Mouse (Mus musculus): ENCODE data around the gene Efcab14. TPM values are rescaled to one million over a fixed set of nuclear protein-coding genes. Genes with fewer than 3 reads are reported as not detected.

Gene Efcab14
- polyA plus RNA-seq, 1 experiment = 27.9 TPM

GRCm38 (mm10) chr4:115775056-115775455, 37.5 kb downstream of the Efcab14 start:
- no peak overlapping the region for H3K4me3 ChIP-seq (ENCODE audit: insufficient read depth, low read depth, low read length)
- H3K27me3 ChIP-seq (replicated peaks; ENCODE audit: control insufficient read depth, insufficient read depth, low read length) = no peaks in the 10 kb centered on the region
- DNase-seq = no peak
- H3K36me3 ChIP-seq (ENCODE audit: control insufficient read depth, insufficient read depth, low read length) = peaks cover 8% of the 10 kb centered on the region
- TF ChIP-seq POLR2A (IDR thresholded peaks at IDR 0.05; ENCODE audit: low read depth, low read length) = no peak
- no peak for TF ChIP-seq CTCF (conservative IDR thresholded peaks at IDR 0.05; ENCODE audit: insufficient read depth, insufficient read length, low read depth, low read length)
- 88% methylated on average over 6 of the region's 6 CpGs for WGBS
- H3K27ac ChIP-seq (ENCODE audit: insufficient read depth, low read depth, low read length) = no peak overlapping the region
- peaks cover 2% of the 10 kb centered on the region; the same call in 1 of the 2 replicates for H3K4me1 ChIP-seq (ENCODE audit: control insufficient read depth, insufficient read depth, low read length)

DNA sequence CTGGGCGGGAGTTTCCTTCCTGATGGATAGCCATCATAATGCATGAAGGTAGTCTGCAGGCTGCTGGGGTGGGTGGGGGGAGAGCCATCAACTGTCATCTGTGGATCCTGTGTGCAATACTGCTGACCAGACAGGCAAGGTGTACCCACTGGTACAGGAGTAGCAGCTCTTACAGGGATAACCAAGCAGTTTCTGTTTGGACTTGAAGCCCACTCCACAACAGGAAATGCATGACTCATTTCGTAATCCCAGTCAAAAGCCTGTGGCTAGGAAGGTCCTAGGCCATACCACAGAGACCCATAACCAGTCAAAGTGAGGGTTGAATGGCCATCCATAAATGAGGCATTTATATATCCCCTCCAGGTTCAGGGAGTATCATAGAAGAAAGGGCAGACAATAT, 40.1 kb downstream of the Efcab14 start:
- no peak overlapping the region for H3K27ac ChIP-seq (ENCODE audit: insufficient read depth, low read depth, low read length)
- no peaks in the 10 kb centered on the region for H3K27me3 ChIP-seq (replicated peaks; ENCODE audit: control insufficient read depth, insufficient read depth, low read length)
- 95% methylated on average over 2 of the region's 2 CpGs for WGBS
- H3K4me1 ChIP-seq (ENCODE audit: control insufficient read depth, insufficient read depth, low read length) = peaks cover 3% of the 10 kb centered on the region; the same call in 1 of the 2 replicates
- DNase-seq = no peak
- H3K4me3 ChIP-seq (ENCODE audit: insufficient read depth, low read depth, low read length) = no peak overlapping the region
- peaks cover 3% of the 10 kb centered on the region for H3K36me3 ChIP-seq (ENCODE audit: control insufficient read depth, insufficient read depth, low read length)
- TF ChIP-seq POLR2A (IDR thresholded peaks at IDR 0.05; ENCODE audit: low read depth, low read length) (no peak), CTCF (conservative IDR thresholded peaks at IDR 0.05; ENCODE audit: insufficient read depth, insufficient read length, low read depth, low read length) (no peak)

DNA sequence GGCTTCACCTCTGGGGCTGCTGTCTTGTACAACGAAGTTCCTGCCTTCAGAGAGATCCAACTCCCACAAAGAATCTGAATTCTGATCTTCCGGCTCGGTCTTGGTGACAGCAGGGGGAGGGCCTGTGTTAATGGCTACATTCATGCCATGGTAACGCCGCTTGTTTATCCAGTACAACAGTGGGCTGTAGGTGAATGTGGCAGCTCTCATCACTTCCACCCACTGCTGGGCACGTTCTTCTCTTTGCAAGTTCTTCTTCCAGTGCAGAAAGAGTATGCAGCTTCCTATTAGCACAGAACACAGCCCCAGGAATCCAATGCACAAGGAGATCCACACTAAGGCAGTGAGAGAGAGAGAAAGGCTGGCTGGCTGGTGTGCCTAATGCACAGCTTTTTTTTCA, 42.7 kb downstream of the Efcab14 start:
- peaks cover 3% of the 10 kb centered on the region; the same call in 1 of the 2 replicates for H3K4me1 ChIP-seq (ENCODE audit: control insufficient read depth, insufficient read depth, low read length)
- TF ChIP-seq POLR2A (IDR thresholded peaks at IDR 0.05; ENCODE audit: low read depth, low read length) (no peak), CTCF (conservative IDR thresholded peaks at IDR 0.05; ENCODE audit: insufficient read depth, insufficient read length, low read depth, low read length) (no peak)
- no peak overlapping the region for H3K27ac ChIP-seq (ENCODE audit: insufficient read depth, low read depth, low read length)
- DNase-seq = no peak
- 28% methylated on average over 6 of the region's 6 CpGs for WGBS
- peaks cover 1% of the 10 kb centered on the region; the same call in 1 of the 2 replicates for H3K36me3 ChIP-seq (ENCODE audit: control insufficient read depth, insufficient read depth, low read length)
- no peaks in the 10 kb centered on the region for H3K27me3 ChIP-seq (replicated peaks; ENCODE audit: control insufficient read depth, insufficient read depth, low read length)
- H3K4me3 ChIP-seq (ENCODE audit: insufficient read depth, low read depth, low read length) = no peak overlapping the region

DNA sequence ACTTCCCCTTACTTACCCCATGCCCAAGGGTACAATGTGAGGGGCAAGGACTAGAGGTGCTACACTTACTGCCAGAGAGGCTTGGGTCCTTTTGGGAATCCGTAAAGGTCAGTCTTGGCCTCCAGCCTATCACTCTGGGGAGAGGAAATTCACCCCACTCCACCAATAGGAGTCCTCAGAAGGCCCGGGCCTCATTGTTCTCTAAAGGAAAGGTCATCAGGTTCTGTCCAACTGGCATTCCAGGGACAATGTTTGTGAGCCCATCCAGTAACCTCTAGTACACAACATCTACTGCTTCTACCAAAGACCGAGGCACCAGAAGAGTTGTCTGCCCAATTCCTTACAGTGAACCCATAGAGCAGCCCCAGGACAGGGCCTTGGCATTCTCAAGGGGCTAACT, 43.4 kb downstream of the Efcab14 start, which contains the start of gene Tex38:
TSS of gene Tex38 (minus strand) at position 101 of the 400 bp plus-strand sequence.
- Histone ChIP-seq H3K4me3 (ENCODE audit: insufficient read depth, low read depth, low read length) (no peak within 1 kb of the TSS), H3K27ac (ENCODE audit: insufficient read depth, low read depth, low read length) (no peak within 1 kb of the TSS), H3K36me3 (ENCODE audit: control insufficient read depth, insufficient read depth, low read length) (peaks cover 1% of the 10 kb centered on the region; the same call in 1 of the 2 replicates), H3K27me3 (replicated peaks; ENCODE audit: control insufficient read depth, insufficient read depth, low read length) (no peaks in the 10 kb centered on the region), H3K4me1 (ENCODE audit: control insufficient read depth, insufficient read depth, low read length) (peaks cover 6% of the 10 kb centered on the region; the same call in 1 of the 2 replicates)
- no peak for DNase-seq
- TF ChIP-seq CTCF (conservative IDR thresholded peaks at IDR 0.05; ENCODE audit: insufficient read depth, insufficient read length, low read depth, low read length) = no peak
- no peak for TF ChIP-seq POLR2A (IDR thresholded peaks at IDR 0.05; ENCODE audit: low read depth, low read length)
- 84% methylated on average over 3 of the region's 3 CpGs for WGBS

DNA sequence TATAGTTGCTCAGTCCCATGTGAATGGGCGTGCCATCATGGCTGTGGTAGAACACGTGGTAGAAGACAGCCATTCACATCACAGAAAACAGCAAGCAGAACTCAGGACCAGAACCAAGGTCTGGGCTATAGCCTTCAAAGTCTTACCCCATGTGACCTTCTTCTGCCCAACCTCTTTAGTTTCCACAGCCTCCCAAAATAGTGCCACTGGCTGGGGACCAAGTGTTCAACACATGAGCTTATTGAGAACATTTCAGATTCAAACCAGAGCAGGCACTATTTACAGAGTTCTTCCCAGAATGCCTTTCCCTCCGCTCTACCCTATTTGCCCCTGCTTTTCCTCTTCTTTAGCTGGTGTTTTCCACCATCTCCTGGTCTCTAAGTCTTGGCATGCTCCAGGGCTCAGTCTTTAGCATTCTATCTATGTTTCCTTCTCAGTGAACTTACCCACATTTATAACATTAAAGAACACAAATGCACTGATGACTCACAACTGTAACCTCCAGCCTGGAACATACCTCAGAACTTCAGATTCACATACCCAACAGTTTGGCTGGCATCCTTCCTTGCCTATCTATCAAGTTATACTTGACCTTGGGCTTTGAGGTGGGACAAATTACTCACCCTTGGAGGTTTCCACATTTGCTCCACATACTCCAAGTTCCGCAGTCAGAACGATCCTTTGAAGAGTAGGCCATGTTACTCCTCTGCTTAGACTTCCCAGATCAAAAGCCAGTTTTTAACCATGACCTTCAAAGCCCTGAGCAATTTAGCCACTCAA, 44.7 kb downstream of the Efcab14 start:
- DNase-seq = no peak
- 92% methylated on average over 5 of the region's 5 CpGs for WGBS
- Histone ChIP-seq H3K4me3 (ENCODE audit: insufficient read depth, low read depth, low read length) (no peak overlapping the region), H3K27me3 (replicated peaks; ENCODE audit: control insufficient read depth, insufficient read depth, low read length) (no peaks in the 10 kb centered on the region), H3K36me3 (ENCODE audit: control insufficient read depth, insufficient read depth, low read length) (peaks cover 1% of the 10 kb centered on the region; the same call in 1 of the 2 replicates), H3K4me1 (ENCODE audit: control insufficient read depth, insufficient read depth, low read length) (peaks cover 7% of the 10 kb centered on the region; the same call in 1 of the 2 replicates), H3K27ac (ENCODE audit: insufficient read depth, low read depth, low read length) (no peak overlapping the region)
- TF ChIP-seq POLR2A (IDR thresholded peaks at IDR 0.05; ENCODE audit: low read depth, low read length) (no peak), CTCF (conservative IDR thresholded peaks at IDR 0.05; ENCODE audit: insufficient read depth, insufficient read length, low read depth, low read length) (no peak)

DNA sequence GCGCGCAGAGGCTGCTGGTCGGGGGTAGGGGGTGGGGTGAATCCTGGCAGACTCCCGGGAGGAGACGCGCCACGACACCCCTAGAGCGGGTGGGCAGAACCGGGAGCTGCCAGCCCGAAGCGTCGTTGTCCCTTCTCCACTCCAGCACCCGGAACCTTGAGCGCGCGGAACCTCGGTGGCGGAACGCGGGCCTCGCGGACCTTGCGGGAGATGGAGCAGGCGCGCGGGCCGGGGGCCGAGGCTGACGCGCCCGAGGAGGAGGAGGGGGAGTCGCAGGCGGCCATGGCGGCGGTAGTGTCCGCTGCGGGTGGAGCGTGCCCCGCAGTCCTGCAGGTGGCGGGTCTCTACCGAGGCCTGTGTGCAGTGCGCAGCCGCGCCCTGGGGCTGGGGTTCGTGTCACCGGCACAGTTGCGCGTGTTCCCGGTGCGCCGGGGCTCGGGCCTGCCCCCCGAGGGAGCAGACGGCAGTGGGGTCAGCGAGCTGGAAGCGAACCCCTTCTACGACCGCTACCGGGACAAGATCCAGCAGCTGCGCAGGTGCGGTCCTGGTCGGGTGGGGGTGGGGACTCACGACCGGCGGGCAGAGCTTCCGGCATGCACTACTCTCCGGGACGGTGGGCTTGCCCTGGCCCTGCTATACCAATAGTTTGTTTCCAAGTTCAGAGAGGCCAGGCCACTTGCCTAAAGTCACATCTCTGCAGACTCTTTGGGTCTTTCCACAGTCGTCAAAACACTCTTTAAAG, 47.4 kb downstream of the Efcab14 start, which contains the start of gene Atpaf1:
TSS of gene Atpaf1 (plus strand) at position 44 of the 742 bp plus-strand sequence.
- H3K4me1 ChIP-seq (ENCODE audit: control insufficient read depth, insufficient read depth, low read length) = peaks cover 6% of the 10 kb centered on the region; the same call in 1 of the 2 replicates
- H3K36me3 ChIP-seq (ENCODE audit: control insufficient read depth, insufficient read depth, low read length) = peaks cover 4% of the 10 kb centered on the region; the same call in 1 of the 2 replicates
- no peaks in the 10 kb centered on the region for H3K27me3 ChIP-seq (replicated peaks; ENCODE audit: control insufficient read depth, insufficient read depth, low read length)
- H3K27ac ChIP-seq (ENCODE audit: insufficient read depth, low read depth, low read length) = peak within 1 kb of the TSS; percentile 44
- DNase-seq = peak; percentile 69
- peak within 1 kb of the TSS; percentile 86 for H3K4me3 ChIP-seq (ENCODE audit: insufficient read depth, low read depth, low read length)
- TF ChIP-seq POLR2A (IDR thresholded peaks at IDR 0.05; ENCODE audit: low read depth, low read length) (peak; percentile 27), CTCF (conservative IDR thresholded peaks at IDR 0.05; ENCODE audit: insufficient read depth, insufficient read length, low read depth, low read length) (no peak)
- WGBS = under 1% methylated on average over 69 of the region's 69 CpGs

Data from kidney, adult 2 months (tissue).